Comparison of ENCODE assay signal across 23 mouse cellular contexts in genomic region chr5:129208279-129208678, GRCm38 (mm10).
DNase-seq lines count a peak whose midpoint lies in the region; ATAC-seq and TF ChIP-seq lines count a peak whose summit lies in the region.
"Had no signal": no experiment of that assay in that cellular context is flagged by ENCODE, and none has a peak within 500 bp of the region (broad histone marks: within the 10 kb centered on the region; RNA-seq: fewer than 3 reads in every experiment).

No protein-coding gene starts in this region.

- H3K4me1 ChIP-seq in kidney, embryonic 15.5 days, result peaks cover 22% of the 10 kb centered on the region
- H3K4me1 ChIP-seq in kidney, postnatal 0 days (replicated peaks; ENCODE audit: insufficient read depth, low read length), result no peaks in the 10 kb centered on the region
- H3K4me1 ChIP-seq: embryonic facial prominence, embryonic 15.5 days had no signal

- H3K27ac ChIP-seq in kidney, embryonic 15.5 days, result peak overlapping the region; percentile 9
- H3K27ac ChIP-seq in kidney, postnatal 0 days, result no peak overlapping the region
- H3K27ac ChIP-seq: embryonic facial prominence, embryonic 13.5 days; embryonic facial prominence, embryonic 15.5 days; forebrain, embryonic 12.5 days had no signal

- no peak overlapping the region for H3K9ac ChIP-seq in kidney, embryonic 15.5 days
- H3K9ac ChIP-seq in kidney, postnatal 0 days (ENCODE audit: low read depth, low read length), result no peak overlapping the region
- H3K9ac ChIP-seq: embryonic facial prominence, embryonic 13.5 days; embryonic facial prominence, embryonic 15.5 days; forebrain, embryonic 12.5 days had no signal

- DNase-seq in kidney, postnatal 10 days, result no peak
- DNase-seq in kidney, postnatal 0 days (ENCODE audit: low spot score), result peak; percentile 77
- no peak for DNase-seq in kidney, postnatal 25 days
- no peak for DNase-seq in adrenal gland, postnatal 14 days
- DNase-seq: adrenal gland, adult 8-10 months; adrenal gland, postnatal 25 days; cerebellum, adult 11 months; cerebellum, adult 18-20 months; cerebellum, adult 8-10 months; cerebellum, adult 9-11 months; cerebellum, postnatal 14 days; cerebellum, postnatal 36 days; embryo, embryonic 11 days had no signal

- peaks cover 31% of the 10 kb centered on the region for H3K27me3 ChIP-seq in kidney, embryonic 15.5 days
- no peaks in the 10 kb centered on the region for H3K27me3 ChIP-seq in kidney, postnatal 0 days (ENCODE audit: insufficient read depth, low read length)
- H3K27me3 ChIP-seq: embryonic facial prominence, embryonic 15.5 days had no signal

- H3K4me3 ChIP-seq in kidney, embryonic 15.5 days (replicated peaks), result no peak overlapping the region
- no peak overlapping the region for H3K4me3 ChIP-seq in kidney, postnatal 0 days (replicated peaks; ENCODE audit: low read depth, low read length)
- H3K4me3 ChIP-seq: embryonic facial prominence, embryonic 13.5 days; embryonic facial prominence, embryonic 15.5 days; erythroblast, embryonic 14.5 days; forebrain, embryonic 10.5 days; forebrain, embryonic 12.5 days had no signal

- peak; percentile 58 for ATAC-seq in kidney, embryonic 15.5 days (replicated peaks; ENCODE audit: low FRiP score)
- peak; percentile 30; the same call in 1 of the 2 replicates for ATAC-seq in kidney, postnatal 0 days (replicated peaks; ENCODE audit: low FRiP score, low read depth)
- ATAC-seq: activated CD4-positive, CD25-positive, alpha-beta regulatory T cell, adult 4 months; forebrain, embryonic 14.5 days; forebrain, embryonic 16.5 days; Patski had no signal

- H3K36me3 ChIP-seq in kidney, embryonic 15.5 days, result no peaks in the 10 kb centered on the region
- H3K36me3 ChIP-seq in kidney, postnatal 0 days (ENCODE audit: insufficient read depth, low read length), result no peaks in the 10 kb centered on the region
- H3K36me3 ChIP-seq: embryonic facial prominence, embryonic 13.5 days; embryonic facial prominence, embryonic 15.5 days; forebrain, embryonic 10.5 days; forebrain, embryonic 12.5 days had no signal

- TF ChIP-seq CTCF in kidney, postnatal 0 days (IDR thresholded peaks at IDR 0.05; ENCODE audit: low read depth), result no peak

- H3K9me3 ChIP-seq in kidney, embryonic 15.5 days (replicated peaks), result no peaks in the 10 kb centered on the region
- no peaks in the 10 kb centered on the region for H3K9me3 ChIP-seq in kidney, postnatal 0 days (replicated peaks; ENCODE audit: low read length)
- H3K9me3 ChIP-seq: embryonic facial prominence, embryonic 13.5 days; embryonic facial prominence, embryonic 15.5 days; forebrain, embryonic 10.5 days; forebrain, embryonic 12.5 days had no signal

- no peak overlapping the region for H3K4me2 ChIP-seq in kidney, embryonic 15.5 days
- H3K4me2 ChIP-seq in kidney, postnatal 0 days (ENCODE audit: low read length), result no peak overlapping the region
- H3K4me2 ChIP-seq: embryonic facial prominence, embryonic 13.5 days; embryonic facial prominence, embryonic 15.5 days; forebrain, embryonic 12.5 days had no signal
